Mouse (Mus musculus): ENCODE results near the gene Timm50.

GRCm38 (mm10) chr7:28309737-28310136 lies 2.1 kb downstream of the Timm50 start:
- no peak for TF ChIP-seq CTCF (IDR thresholded peaks at IDR 0.05)
- TF ChIP-seq EP300 (IDR thresholded peaks at IDR 0.05): no peak

All from lung, postnatal 0 days (tissue).